11 mouse cellular contexts compared by ENCODE assay signal in the genomic region with DNA sequence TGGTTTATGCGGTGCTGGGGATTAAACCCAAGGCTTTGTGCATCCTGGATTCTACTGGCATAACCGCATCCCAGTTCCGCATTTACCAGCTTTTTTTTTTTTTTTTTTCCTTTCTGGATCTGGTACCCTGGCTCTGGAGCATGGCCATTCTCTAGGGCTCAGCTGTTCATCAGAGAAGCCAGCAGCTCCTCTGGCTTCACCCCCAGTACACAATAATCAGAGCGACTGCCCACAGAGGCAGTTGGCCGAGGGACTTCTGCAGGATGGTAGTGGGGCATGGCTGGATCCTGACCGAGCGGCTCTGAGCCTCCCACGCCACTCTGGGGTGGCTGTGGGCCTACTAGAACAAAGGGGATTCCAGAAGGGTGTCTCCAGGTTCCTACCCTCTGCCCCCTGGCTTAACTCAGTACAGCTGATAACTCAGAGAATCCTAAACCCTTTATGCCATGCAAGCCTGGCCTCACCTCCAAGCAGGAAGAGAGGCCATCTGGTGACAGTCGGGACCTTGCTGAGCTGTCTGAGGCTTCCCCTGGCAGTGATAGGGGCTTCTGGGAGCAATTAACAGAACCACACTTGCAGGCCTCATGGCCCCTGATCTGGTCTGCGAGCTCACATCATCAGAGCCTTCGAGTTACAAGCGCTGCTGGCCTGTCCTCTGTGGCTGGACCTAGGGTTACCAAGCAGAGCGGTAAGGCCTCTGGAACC. TPM values are rescaled to one million over a fixed set of nuclear protein-coding genes. Genes with fewer than 3 reads are reported as not detected.
DNase-seq lines count a peak whose midpoint lies in the region; ATAC-seq lines count a peak whose summit lies in the region.
"Had no signal": no experiment of that assay in that cellular context is flagged by ENCODE, and none has a peak within 500 bp of the region (broad histone marks: within the 10 kb centered on the region; RNA-seq: fewer than 3 reads in every experiment).

No protein-coding gene starts in this region.

- no peak overlapping the region for H3K4me2 ChIP-seq in midbrain, embryonic 11.5 days
- H3K4me2 ChIP-seq in midbrain, embryonic 14.5 days (ENCODE audit: low read length) = no peak overlapping the region
- H3K4me2 ChIP-seq: lung, embryonic 14.5 days; neural tube, embryonic 15.5 days had no signal

- H3K36me3 ChIP-seq in midbrain, embryonic 10.5 days = no peaks in the 10 kb centered on the region
- H3K36me3 ChIP-seq in midbrain, embryonic 11.5 days (ENCODE audit: control insufficient read depth, insufficient read depth, low read length) = no peaks in the 10 kb centered on the region
- no peaks in the 10 kb centered on the region for H3K36me3 ChIP-seq in embryonic facial prominence, embryonic 10.5 days (replicated peaks)
- H3K36me3 ChIP-seq in midbrain, embryonic 14.5 days (ENCODE audit: control insufficient read depth, insufficient read depth, low read length) = no peaks in the 10 kb centered on the region
- H3K36me3 ChIP-seq: neural tube, embryonic 15.5 days had no signal

- ATAC-seq in midbrain, embryonic 11.5 days (ENCODE audit: low FRiP score) = no peak
- ATAC-seq in midbrain, embryonic 14.5 days (ENCODE audit: low FRiP score, low TSS enrichment) = no peak
- ATAC-seq in frontal cortex, adult (ENCODE audit: low TSS enrichment) = no peak
- ATAC-seq: intestine, postnatal 0 days had no signal

- 67% methylated on average over 13 of the region's 13 CpGs for WGBS in midbrain, embryonic 10.5 days
- WGBS in midbrain, embryonic 11.5 days = 68% methylated on average over 13 of the region's 13 CpGs
- 54% methylated on average over 13 of the region's 13 CpGs for WGBS in embryonic facial prominence, embryonic 10.5 days
- WGBS in midbrain, embryonic 14.5 days = 64% methylated on average over 13 of the region's 13 CpGs

- no peaks in the 10 kb centered on the region for H3K9me3 ChIP-seq in midbrain, embryonic 10.5 days (replicated peaks)
- no peaks in the 10 kb centered on the region for H3K9me3 ChIP-seq in midbrain, embryonic 11.5 days (ENCODE audit: control insufficient read depth, low read length)
- no peaks in the 10 kb centered on the region for H3K9me3 ChIP-seq in embryonic facial prominence, embryonic 10.5 days
- no peaks in the 10 kb centered on the region for H3K9me3 ChIP-seq in midbrain, embryonic 14.5 days (ENCODE audit: control insufficient read depth, low read length)
- H3K9me3 ChIP-seq: neural tube, embryonic 15.5 days had no signal

- no peak for DNase-seq in midbrain, embryonic 10.5 days (ENCODE audit: low spot score)
- DNase-seq in midbrain, embryonic 11.5 days (ENCODE audit: low spot score, missing footprints) = no peak
- peak; percentile 41 for DNase-seq in cerebellum, adult 8-10 months
- peak; percentile 37 for DNase-seq in embryonic facial prominence, embryonic 10.5 days (ENCODE audit: low spot score)
- no peak for DNase-seq in midbrain, embryonic 14.5 days
- no peak for DNase-seq in adrenal gland, adult 2 months
- DNase-seq: gastrocnemius, postnatal 36 days; lung, embryonic 14.5 days had no signal

- peaks cover 74% of the 10 kb centered on the region for H3K27me3 ChIP-seq in midbrain, embryonic 10.5 days (ENCODE audit: low read depth, poor library complexity, severe bottlenecking)
- H3K27me3 ChIP-seq in midbrain, embryonic 11.5 days (ENCODE audit: control insufficient read depth, insufficient read depth, low read length) = peaks cover 6% of the 10 kb centered on the region; the same call in 1 of the 2 replicates
- peaks cover 62% of the 10 kb centered on the region for H3K27me3 ChIP-seq in embryonic facial prominence, embryonic 10.5 days (replicated peaks; ENCODE audit: low read depth, poor library complexity, severe bottlenecking)
- H3K27me3 ChIP-seq in midbrain, embryonic 14.5 days (ENCODE audit: control insufficient read depth, insufficient read depth, low read length) = no peaks in the 10 kb centered on the region

- H3K4me1 ChIP-seq in midbrain, embryonic 10.5 days = peaks cover 67% of the 10 kb centered on the region
- peaks cover 13% of the 10 kb centered on the region for H3K4me1 ChIP-seq in midbrain, embryonic 11.5 days (ENCODE audit: control insufficient read depth, insufficient read depth, low read length)
- H3K4me1 ChIP-seq in embryonic facial prominence, embryonic 10.5 days = peaks cover 63% of the 10 kb centered on the region
- H3K4me1 ChIP-seq in midbrain, embryonic 14.5 days (ENCODE audit: control insufficient read depth, insufficient read depth, low read length) = peaks cover 61% of the 10 kb centered on the region

- H3K4me3 ChIP-seq in midbrain, embryonic 10.5 days = no peak overlapping the region
- no peak overlapping the region for H3K4me3 ChIP-seq in midbrain, embryonic 11.5 days (ENCODE audit: low read depth, low read length)
- no peak overlapping the region for H3K4me3 ChIP-seq in embryonic facial prominence, embryonic 10.5 days
- no peak overlapping the region for H3K4me3 ChIP-seq in midbrain, embryonic 14.5 days (replicated peaks; ENCODE audit: low read depth, low read length)
- H3K4me3 ChIP-seq: neural tube, embryonic 15.5 days had no signal

- H3K9ac ChIP-seq in midbrain, embryonic 11.5 days (ENCODE audit: low read length) = no peak overlapping the region
- no peak overlapping the region for H3K9ac ChIP-seq in midbrain, embryonic 14.5 days (replicated peaks; ENCODE audit: low read length)
- H3K9ac ChIP-seq: lung, embryonic 14.5 days; neural tube, embryonic 15.5 days had no signal

- H3K27ac ChIP-seq in midbrain, embryonic 10.5 days (replicated peaks) = peak overlapping the region; percentile 49; the same call in 1 of the 2 replicates
- H3K27ac ChIP-seq in midbrain, embryonic 11.5 days (ENCODE audit: low read depth, low read length) = no peak overlapping the region; the same call in 1 of the 2 replicates
- H3K27ac ChIP-seq in embryonic facial prominence, embryonic 10.5 days (replicated peaks) = peak overlapping the region; percentile 65
- H3K27ac ChIP-seq in midbrain, embryonic 14.5 days (replicated peaks; ENCODE audit: low read depth, low read length) = peak overlapping the region; percentile 50
- H3K27ac ChIP-seq: neural tube, embryonic 15.5 days had no signal

RNA-seq across cellular contexts. Expression of a gene that starts 4.6 kb away (rescaled TPM):
- 7.5 and 8.4 TPM in 2 replicates for polyA plus RNA-seq in midbrain, embryonic 10.5 days (2016; fragmentation: Nextera tagmentation; extraction: Ambion mirVana)
- polyA plus RNA-seq in midbrain, embryonic 11.5 days (2014; fragmentation: Nextera tagmentation; extraction: Ambion mirVana) = 12.3 and 13.5 TPM in 2 replicates
- 8.4 and 8.5 TPM in 2 replicates for polyA plus RNA-seq in embryonic facial prominence, embryonic 10.5 days (2016; fragmentation: Nextera tagmentation; extraction: Ambion mirVana)
- polyA plus RNA-seq in midbrain, embryonic 14.5 days (2014; fragmentation: Nextera tagmentation; extraction: Ambion mirVana) = 17.8 and 18.0 TPM in 2 replicates
- 100 to 1,000 TPM in 1 of 2 experiments, 10 to 100 TPM in 1; 80.6 to 103 TPM for total RNA-seq in adrenal gland, adult 2 months (2021)
- 13.9 and 27.7 TPM in 2 replicates for polyA plus RNA-seq in adrenal gland, adult 2 months (2012; rRNA removed)

RNA-seq across cellular contexts. Expression of a gene that starts 40.9 kb away (rescaled TPM):
- polyA plus RNA-seq in midbrain, embryonic 10.5 days (2016; fragmentation: Nextera tagmentation; extraction: Ambion mirVana) = 4.3 and 4.6 TPM in 2 replicates
- 3.9 and 4.0 TPM in 2 replicates for polyA plus RNA-seq in midbrain, embryonic 11.5 days (2014; fragmentation: Nextera tagmentation; extraction: Ambion mirVana)
- polyA plus RNA-seq in embryonic facial prominence, embryonic 10.5 days (2016; fragmentation: Nextera tagmentation; extraction: Ambion mirVana) = 2.4 and 2.6 TPM in 2 replicates
- 1.2 and 2.9 TPM in 2 replicates for polyA plus RNA-seq in midbrain, embryonic 14.5 days (2014; fragmentation: Nextera tagmentation; extraction: Ambion mirVana)
- 1 to 10 TPM; 3.6 to 3.8 TPM for total RNA-seq in adrenal gland, adult 2 months (2021)
- 2.2 and 2.9 TPM in 2 replicates for polyA plus RNA-seq in adrenal gland, adult 2 months (2012; rRNA removed)

Comparison
In these comparisons a context has a peak if more than half of its experiments do, and no peak if none do; other contexts are left out.
1. DNase-seq: peak in cerebellum, adult 8-10 months (single experiment) and embryonic facial prominence, embryonic 10.5 days (single experiment); none in midbrain, embryonic 10.5 days (single experiment), midbrain, embryonic 11.5 days (single experiment), midbrain, embryonic 14.5 days (single experiment) and adrenal gland, adult 2 months (single experiment).